Mouse (Mus musculus): ENCODE data around the gene Kctd19.

Gene Kctd19

GRCm38 (mm10) chr8:105359208-105359607 lies 54.1 kb downstream of the Kctd19 start:
- DNase-seq (ENCODE audit: low read depth, low spot score), result no peak

DNA sequence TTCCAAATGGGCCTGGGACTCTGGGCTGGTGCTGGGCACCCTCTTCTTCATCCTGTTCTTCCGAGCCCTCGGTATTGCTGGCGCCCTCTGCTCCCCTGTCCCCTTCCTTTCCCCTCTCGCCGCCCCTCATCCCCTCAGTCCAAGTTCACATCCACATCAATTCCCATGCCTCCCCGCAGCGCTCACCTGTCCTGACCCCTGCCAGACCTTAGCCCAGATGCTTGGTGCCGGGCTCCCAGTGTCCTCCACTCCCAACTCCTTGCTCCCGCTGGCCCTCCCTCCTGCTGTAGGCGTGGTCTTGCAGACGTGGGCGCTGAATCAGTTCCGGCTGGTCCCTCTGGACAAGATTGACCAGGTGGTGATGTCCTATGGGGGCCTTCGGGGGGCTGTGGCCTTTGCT lies 56.6 kb downstream of the Kctd19 start:
- DNase-seq (ENCODE audit: low read depth, low spot score), result no peak

GRCm38 (mm10) chr8:105355179-105356024 lies 57.9 kb downstream of the Kctd19 start:
- DNase-seq (ENCODE audit: low read depth, low spot score), result peak; percentile 53

GRCm38 (mm10) chr8:105354549-105354948 lies 58.8 kb downstream of the Kctd19 start:
- no peak for DNase-seq (ENCODE audit: low read depth, low spot score)

GRCm38 (mm10) chr8:105353583-105354135 lies 59.6 kb downstream of the Kctd19 start:
- no peak for DNase-seq (ENCODE audit: low read depth, low spot score)

- DNase-seq (ENCODE audit: low read depth, low spot score), result no peak
Measured at GRCm38 (mm10) chr8:105350186-105350585, 63.1 kb downstream of the Kctd19 start.

DNA sequence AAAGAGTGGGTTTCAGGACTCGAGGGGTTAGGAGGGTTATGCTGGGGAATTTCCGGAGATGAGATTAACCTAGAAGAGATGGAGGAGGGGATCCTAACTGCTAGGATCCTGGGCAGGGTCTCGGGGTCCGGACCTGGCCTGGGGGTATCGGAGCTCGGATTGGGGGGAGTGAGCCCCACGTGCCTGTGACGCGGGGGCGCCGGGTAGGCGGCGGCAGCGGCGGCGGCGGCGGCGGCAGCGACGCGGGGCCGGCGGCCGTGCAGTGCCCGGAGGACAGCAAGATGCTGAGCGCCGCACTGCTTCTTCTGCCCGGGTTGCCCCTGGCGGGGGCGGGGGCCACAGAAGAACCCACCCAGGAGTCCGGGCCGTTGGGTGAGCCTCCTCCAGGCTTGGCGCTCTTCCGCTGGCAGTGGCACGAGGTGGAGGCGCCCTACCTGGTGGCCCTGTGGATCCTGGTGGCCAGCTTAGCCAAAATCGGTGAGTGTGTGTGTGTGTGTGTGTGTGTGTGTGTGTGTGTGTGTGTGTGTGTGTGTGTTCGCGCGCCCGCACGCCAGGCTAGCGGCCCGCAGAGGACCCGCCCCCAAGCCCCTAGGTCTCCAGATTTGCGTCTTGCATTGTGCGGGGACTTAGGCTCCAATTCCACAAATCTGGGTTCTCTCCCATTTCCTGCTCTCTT lies 64.1 kb downstream of the Kctd19 start:
- DNase-seq (ENCODE audit: low read depth, low spot score), result peak; percentile 38

DNA sequence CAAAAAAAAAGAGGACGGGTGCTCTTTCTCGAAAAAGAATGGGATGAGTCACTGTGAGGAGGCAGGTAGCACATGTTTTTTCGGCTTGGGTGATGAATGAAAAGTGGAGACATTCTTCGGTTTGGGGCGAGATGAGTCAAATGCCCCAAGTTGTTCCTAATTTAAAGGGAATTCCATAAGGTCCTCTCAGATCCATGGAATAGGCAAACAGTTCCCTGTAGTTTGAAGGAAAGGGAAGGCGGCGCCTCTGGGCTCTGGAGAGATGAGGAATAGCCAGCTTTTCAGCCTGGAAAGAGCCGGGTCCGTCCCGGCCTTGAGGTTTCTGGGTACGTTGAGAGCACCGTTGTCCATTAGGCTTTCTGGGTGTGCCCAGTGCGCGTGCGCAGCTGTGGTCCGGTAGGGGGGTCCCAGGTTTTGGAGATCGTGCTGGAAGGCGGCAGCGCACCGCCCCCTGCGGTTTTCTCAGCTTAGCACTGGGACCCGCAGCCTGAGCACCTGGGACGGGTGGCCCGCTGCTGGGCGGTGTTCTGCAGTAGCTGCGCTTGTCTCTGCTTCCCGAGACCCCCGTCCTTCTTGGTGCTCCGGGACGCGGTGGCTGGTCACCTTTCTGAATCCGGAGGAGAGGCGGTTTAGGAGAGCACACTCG lies 64.7 kb downstream of the Kctd19 start, which contains the start of gene Slc9a5:
Gene Slc9a5, plus strand, starts transcription at position 394 of the 646 bp plus-strand sequence.
- peak; percentile 63 for DNase-seq (ENCODE audit: low read depth, low spot score)

- peak; percentile 99 for DNase-seq (ENCODE audit: low read depth, low spot score)
Measured at GRCm38 (mm10) chr8:105347428-105348221, 65.7 kb downstream of the Kctd19 start, which contains the start of gene Fhod1. Fhod1 (minus strand) TSS chr8:105347953.

GRCm38 (mm10) chr8:105346611-105347427 lies 66.5 kb downstream of the Kctd19 start:
- DNase-seq (ENCODE audit: low read depth, low spot score), result peak; percentile 70

DNA sequence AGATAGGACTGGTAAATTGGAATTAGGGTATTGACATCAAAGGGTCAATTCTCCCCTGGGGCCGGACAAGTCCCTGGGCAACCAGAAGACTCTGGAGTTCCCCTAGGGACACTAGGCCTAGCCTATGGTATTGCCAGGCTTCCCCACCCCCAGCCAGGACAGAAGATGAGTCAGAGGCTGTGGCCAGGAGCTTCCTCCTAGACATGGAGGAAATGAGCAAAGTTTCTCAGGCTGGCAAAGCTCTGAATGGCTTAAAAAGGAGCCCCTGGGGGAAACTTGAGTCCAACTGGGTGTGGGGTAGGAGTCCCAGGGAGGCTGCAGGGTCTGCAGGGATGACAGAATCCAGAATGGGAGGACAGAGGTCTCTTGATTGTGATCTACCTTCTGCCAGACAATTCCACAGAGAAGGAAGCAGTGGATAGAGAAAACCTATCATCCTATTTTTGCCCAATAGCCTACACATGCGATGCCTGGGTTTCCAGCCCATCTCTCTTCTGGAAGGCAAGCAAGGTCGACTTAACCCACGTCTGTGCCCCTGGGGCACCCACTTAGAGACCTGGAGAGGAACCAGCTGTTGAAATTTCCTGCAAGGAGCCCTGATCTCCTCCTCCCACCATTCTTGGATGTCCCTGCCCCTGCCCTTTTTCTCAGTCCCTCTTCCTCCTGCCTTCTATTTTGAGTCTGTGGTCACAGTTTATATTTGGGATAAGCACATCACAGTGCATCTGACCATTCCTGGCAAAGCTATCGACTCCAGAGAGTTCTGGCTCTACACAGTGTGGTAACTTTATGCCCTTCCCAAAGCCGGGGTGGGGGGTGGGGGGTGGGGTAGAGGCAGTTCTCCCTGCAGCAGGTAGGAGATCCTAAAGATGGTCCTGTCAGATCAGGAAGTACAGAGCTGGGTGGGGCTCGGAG lies 68.0 kb downstream of the Kctd19 start:
- no peak for DNase-seq (ENCODE audit: low read depth, low spot score)

GRCm38 (mm10) chr8:105343791-105344574 lies 69.3 kb downstream of the Kctd19 start:
- no peak for DNase-seq (ENCODE audit: low read depth, low spot score)

GRCm38 (mm10) chr8:105342768-105343167 lies 70.5 kb downstream of the Kctd19 start:
- no peak for DNase-seq (ENCODE audit: low read depth, low spot score)

GRCm38 (mm10) chr8:105341399-105341798 lies 71.9 kb downstream of the Kctd19 start:
- DNase-seq (ENCODE audit: low read depth, low spot score), result no peak

DNA sequence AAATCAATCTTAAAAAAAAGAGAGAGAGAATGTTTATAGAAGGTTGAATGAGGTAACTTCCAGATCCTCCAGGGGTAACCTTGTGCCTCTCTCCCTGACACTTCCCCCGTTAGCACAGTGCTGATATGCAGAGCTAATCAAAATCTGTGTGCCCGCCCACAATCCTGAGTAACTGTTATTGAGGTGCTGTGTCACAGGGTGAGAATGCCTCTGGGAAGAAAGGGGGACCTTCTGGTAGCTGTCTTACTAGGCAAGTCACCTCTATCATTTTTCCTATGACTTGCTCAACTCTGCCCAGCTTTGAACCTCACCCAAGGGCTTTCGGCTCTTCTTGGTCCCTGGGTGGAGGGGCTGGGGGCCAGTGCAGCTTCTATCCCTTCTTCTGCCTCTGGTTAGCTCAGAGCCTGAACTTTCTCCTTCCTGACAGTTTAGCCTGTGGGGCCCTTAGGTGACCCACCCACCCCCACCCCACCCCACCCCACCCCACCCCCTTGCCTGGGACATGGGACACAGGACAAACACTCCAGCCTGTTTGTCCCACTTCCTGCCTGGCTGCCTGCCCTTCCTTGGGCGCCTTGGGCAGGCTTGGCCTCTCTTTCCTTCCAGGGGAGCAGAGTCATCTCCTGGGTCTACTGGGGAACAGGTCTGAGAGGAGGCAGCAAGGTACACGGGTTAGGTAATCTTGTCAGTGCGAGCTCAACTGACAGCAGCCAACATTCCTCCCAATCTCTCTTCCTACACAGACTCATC lies 73.2 kb downstream of the Kctd19 start:
- DNase-seq (ENCODE audit: low read depth, low spot score), result no peak

DNA sequence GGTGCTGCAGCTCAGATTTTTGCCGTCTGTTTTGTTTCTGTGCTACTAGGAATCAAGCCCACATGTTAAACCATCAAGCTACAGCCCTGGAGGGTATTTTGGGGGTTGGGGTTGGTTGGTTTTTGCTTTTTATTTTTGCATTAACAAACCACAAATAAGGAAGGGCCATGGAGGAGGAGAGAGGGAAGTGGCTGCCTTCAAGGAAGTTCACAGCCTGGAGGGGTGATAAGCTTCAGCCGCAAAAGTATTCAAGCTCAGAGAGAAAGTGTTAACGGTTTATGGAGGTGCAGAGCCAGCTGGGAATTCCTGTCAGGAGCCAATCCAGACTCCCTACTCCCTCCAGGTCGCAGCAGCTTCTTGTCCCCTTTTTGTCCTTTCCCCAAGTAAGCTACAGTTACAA lies 74.3 kb downstream of the Kctd19 start:
- no peak for DNase-seq (ENCODE audit: low read depth, low spot score)

DNA sequence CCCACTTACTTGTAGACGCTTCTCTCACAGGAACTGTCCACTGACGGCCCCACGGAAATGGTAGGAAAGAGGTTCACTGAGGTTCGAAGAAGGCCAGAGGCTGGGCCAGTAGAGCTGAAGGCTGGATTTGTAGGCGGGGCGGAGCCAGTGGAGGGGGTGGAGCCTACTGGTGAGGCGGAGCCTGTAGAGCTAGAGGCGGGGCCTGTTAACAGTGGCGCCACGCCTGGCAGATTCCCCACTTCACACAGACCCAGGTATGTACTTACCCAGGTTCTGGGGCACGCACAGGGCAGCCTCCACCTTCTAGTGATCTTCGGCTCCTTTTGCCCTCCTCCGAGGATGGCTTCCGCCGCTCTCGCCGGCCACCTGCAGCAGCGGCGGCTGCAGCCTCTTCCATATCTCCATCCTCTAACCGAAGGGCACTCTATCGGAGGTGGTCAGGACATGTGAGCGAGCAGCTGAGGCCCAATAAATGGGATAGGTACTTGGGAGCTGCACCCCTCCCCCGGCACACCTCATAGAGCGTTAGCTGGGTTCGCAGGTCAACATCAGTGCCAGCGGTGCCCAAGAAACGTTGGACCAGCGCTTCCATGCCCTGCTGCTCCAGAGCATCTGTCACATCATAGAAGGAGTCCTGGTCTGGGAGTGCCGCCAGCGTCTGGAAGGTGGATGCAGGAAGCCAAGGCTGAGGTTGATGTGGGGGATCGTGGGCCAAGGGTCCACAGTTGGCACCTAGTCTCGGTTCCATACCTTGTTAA lies 76.8 kb downstream of the Kctd19 start:
- DNase-seq (ENCODE audit: low read depth, low spot score), result peak; percentile 90

Measured in ZHBTc4 (cell line).